Mouse (Mus musculus) monocyte, adult 5-6 weeks (primary cell): Measurements from ENCODE around the gene Clec16a. TPM values are rescaled to one million over a fixed set of nuclear protein-coding genes. Genes with fewer than 3 reads are reported as not detected.

Experiments used
- ATAC-seq: fragments of 153-309, 156-312 bp; replicated peaks from 2 replicates; pipeline ENCODE4 v1.8.0; 2017; ENCODE audit warnings: mild to moderate bottlenecking; ENCODE audit not compliant: low TSS enrichment, insufficient number of reproducible peaks, severe bottlenecking, poor library complexity, low FRiP score
- total RNA-seq: library from RNA; stranded (forward); fragments of 200-1000, 200-491, 200-594 nt; gene quantifications from 3 replicates; pipeline ENCODE4 v1.2.3, GENCODE M21; 2017

The Clec16a gene
- total RNA-seq, 1 experiment from 2014 or later: 14.0 TPM

DNA sequence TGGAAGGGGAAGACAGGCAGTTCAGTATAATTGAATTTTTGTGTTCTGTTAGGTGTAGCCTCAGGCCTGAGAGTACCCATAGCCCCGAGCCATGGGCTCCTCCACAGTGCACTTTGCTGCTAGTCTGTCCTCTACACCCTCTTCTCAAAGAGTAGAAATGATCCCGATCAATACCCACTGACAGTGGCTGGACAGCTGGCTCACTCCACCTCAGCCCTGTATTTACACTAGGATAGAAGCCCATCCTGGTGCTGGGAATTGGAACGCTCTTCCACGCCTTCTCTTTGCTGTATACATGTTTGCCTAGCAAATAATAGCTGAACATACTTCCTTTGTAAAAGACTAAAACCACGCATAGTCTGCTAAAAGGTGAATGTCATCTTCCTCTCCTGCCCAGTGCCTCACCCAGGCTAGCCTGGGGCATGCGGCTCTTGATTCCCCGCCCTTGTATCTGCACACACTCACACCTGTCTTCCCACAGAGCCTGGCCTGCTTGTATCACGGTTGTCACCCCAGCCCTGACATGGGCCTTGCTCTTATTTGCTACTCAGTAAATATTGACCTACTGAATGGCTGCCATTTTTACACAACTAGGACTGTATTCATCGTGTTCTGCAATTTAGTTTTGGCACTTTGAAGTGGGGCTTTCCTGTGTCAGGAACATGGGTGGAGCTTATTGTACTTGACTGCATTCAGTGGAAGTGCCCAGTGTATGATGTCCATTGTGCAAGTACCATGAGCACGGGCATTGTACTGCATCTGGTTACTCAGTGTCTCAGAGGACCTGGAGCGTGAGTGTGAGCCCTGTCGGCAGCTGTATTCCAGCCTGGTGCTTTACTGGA, 119.0 kb downstream of the Clec16a start:
- ATAC-seq: no peak

DNA sequence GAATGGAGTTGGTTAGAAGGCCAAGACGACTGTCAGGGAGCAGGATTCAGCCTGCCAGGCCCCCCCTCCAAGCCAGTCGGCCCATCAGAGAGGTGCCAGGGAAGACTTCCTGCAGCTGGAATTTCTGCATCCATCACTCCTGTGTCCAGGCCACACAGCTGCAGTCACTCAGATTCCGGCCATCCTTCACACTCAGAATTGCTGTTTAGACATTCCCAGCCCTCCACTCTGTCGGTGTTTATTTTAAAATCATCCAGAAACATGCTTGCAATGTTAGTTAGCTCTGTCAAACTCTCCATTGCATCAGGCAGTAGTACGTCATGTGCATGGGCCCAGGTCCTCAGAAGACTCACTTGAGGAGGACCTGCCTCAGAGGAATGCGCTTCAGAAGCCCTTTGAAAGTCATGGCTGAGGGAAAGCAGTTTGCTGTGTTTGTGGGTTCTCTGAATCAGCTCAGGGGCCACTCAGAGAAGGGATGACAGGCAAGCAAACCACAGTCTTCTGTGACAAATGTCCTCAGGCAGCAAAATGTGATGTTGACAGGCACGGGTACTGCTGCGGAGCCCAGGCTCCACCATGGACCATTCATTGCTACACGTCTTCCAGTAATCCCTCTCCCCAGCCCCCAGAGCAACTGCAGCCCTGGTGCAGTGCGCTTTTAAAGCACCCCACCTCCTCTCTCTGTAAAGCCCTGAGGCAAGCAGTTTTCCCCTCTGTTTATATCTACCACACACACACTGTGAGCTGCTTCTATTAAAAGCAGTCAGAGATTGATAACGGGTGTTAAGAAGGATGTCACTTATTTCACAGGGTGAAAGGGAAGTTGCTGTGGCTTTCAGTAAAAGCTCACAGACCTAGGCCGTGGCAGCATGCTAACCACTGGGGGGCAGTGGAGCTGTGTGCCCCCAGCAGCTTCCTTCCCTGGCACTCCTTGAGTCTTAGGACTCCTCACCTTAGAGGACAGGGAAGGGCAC, 120.1 kb downstream of the Clec16a start:
- no peak for ATAC-seq

DNA sequence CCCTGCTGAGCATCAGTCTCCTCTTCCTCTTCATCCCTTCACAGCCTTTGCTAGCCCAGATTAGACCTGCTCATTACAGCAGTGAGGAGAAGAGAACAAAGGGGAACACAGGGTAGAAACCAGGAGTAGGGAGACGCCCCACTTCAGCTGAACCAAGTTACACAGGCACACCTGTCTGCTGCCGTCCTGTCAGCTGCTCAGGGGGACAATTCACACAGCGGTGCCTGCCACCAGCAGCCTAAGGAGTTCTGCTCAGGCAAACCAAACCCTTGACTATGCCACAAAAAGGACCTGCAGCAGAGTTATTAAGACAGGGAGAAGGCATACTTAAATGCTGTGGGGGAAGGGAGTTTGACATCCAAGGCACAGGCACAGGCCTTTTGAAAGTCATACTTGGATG, 121.6 kb downstream of the Clec16a start:
- ATAC-seq: no peak

- no peak for ATAC-seq
Measured at GRCm38 (mm10) chr16:10668453-10668852, 123.3 kb downstream of the Clec16a start.

- ATAC-seq: no peak
Measured at GRCm38 (mm10) chr16:10668991-10669703, 124.0 kb downstream of the Clec16a start.

DNA sequence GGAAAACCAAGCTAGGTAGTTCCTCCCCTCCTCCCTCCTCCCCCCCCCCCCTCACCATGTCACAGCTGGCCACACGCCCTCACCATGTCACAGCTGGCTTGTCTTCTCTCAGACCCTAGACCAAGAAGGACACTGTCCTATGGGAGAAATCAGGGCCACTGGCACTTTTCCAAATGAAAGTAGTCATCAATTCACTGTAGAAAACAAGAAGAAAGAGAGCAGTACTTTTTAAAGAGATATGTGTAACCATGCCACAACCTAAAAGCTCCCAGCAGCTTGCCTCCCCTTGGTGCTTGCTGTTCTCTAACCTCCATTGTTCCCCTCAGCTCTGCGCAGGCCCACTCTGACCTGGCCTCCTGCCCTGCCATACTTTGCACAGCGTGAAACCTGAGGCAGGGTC, 124.8 kb downstream of the Clec16a start:
- no peak for ATAC-seq

DNA sequence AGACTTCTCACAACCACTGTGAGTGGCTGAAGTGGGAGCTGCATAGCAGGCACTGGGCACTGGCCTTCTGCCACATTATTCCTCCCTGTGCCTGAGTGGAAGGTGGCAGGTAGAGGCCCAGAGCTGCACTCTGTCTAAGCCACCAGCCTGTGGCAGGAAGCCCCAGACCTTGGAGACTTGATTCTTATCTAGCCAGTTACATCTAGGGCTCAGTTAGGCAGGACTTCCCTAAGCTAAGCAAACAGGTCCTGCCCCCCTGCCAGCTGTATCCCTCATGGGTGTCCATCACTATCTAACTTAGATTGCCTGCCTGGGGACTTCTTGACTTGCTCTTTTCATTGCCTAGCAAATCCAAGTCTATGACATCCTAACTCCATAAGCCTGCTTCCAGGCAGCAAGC, 127.4 kb downstream of the Clec16a start:
- no peak for ATAC-seq

DNA sequence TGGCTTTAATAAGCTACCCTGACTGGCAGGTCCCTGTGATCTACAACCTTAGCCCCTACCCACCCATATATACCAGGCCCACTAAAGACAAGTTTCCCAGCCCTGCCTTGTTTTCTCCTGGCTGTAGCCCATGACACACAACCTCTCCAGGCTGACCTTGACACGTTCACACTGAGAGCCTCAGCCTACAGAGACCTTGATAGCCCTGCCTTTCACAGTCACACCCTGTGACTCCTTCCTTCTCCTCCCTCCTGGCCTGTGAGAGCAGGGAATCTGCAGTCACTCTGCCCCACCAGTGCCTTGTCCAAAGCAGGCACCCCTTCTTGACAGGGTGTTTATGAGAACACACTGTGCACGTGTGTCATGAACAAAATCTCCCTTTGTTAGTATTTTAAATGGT, 128.9 kb downstream of the Clec16a start:
- no peak for ATAC-seq

- ATAC-seq: no peak
Measured at GRCm38 (mm10) chr16:10674957-10675356, 129.8 kb downstream of the Clec16a start.

GRCm38 (mm10) chr16:10675612-10676011, 130.5 kb downstream of the Clec16a start:
- ATAC-seq: no peak

GRCm38 (mm10) chr16:10676461-10677066, 131.4 kb downstream of the Clec16a start:
- ATAC-seq: no peak; the same call in 1 of the 2 replicates

DNA sequence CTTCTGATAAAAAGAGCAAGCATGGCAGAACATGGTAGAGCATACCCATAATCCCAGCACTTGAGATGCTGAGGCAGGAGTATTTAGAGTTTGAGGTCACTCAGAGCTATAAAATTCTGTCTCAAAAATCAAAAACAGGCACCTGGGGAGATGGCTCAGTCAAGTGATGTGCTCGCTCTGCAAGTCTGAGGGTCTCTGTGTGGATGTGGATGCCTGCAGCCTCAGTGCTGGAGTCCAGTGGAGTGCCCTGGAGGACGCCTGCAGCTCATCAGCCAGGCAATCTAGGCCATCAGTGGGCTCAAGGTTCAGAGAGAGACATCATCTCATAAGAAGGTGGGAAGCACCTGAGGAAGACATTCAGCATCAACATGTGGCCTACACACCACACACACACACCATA, 137.4 kb downstream of the Clec16a start:
- no peak for ATAC-seq

- no peak for ATAC-seq
Measured at GRCm38 (mm10) chr16:10683193-10684000, 138.3 kb downstream of the Clec16a start.

GRCm38 (mm10) chr16:10689748-10690318, 144.7 kb downstream of the Clec16a start:
- ATAC-seq: no peak

GRCm38 (mm10) chr16:10690442-10690841, 145.3 kb downstream of the Clec16a start:
- ATAC-seq: no peak

GRCm38 (mm10) chr16:10691705-10692104, 146.6 kb downstream of the Clec16a start:
- no peak for ATAC-seq

DNA sequence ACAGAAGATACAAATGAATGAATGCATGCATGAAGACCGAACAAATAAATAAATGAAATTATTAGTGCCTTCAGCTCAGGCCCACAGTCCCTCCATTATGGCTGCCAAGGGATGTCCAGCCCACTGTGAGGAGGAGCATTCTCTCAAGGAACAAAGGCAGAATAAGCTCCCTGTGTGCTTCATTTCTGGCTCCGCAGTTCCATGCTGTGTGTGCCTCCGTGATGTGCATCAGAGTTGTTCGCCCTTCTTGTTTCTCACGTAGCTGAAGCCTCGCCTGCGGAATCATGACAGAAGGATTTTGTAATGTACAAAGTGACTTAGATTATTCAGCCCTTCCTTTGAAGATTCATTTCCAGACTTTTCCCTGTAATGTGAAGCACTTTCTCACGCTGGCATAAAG, 147.7 kb downstream of the Clec16a start:
- no peak for ATAC-seq
